Mouse (Mus musculus) forebrain, postnatal 0 days (tissue): ENCODE results near the gene Fam214b. TPM values are rescaled to one million over a fixed set of nuclear protein-coding genes. Genes with fewer than 3 reads are reported as not detected.

Experiments
- ATAC-seq: fragments of 200-750 bp; cut with Nextera tagmentation; 2 replicates; pipeline ENCODE4 v1.8.0; 2017; ENCODE audit warnings: mild to moderate bottlenecking, moderate library complexity
- DNase-seq: peaks from one replicate; pipeline ENCODE4 v3.0.0-alpha.2; 2015
- H3K27ac ChIP-seq: fragments of 300-500 bp; sonication (generic); 2 replicates; pipeline ENCODE4 v1.5.1; 2014; ENCODE audit warnings: low read depth, mild to moderate bottlenecking, antibody characterized with exemption, low read length, moderate library complexity, mixed read lengths
- H3K27me3 ChIP-seq: fragments of 300-500 bp; sonication (generic); 2 replicates; pipeline ENCODE4 v1.6.1; 2014; ENCODE audit warnings: mild to moderate bottlenecking, low read length, mixed read lengths; ENCODE audit not compliant: insufficient read depth
- H3K36me3 ChIP-seq: fragments of 300-500 bp; sonication (generic); 2 replicates; pipeline ENCODE4 v1.6.1; 2014; ENCODE audit warnings: mild to moderate bottlenecking, moderate library complexity; ENCODE audit not compliant: insufficient read depth
- H3K4me1 ChIP-seq: fragments of 300-500 bp; sonication (generic); 2 replicates; pipeline ENCODE4 v1.6.1; 2014; ENCODE audit warnings: antibody characterized with exemption; ENCODE audit not compliant: insufficient read depth
- H3K4me2 ChIP-seq: fragments of 300-500 bp; sonication (generic); 2 replicates; pipeline ENCODE4 v1.6.1; 2014; ENCODE audit warnings: low read depth, mild to moderate bottlenecking, moderate library complexity
- H3K4me3 ChIP-seq: fragments of 300-500 bp; sonication (generic); 2 replicates; pipeline ENCODE4 v1.5.1; 2014; ENCODE audit warnings: low read depth, low read length, mixed read lengths
- H3K9ac ChIP-seq: fragments of 300-500 bp; sonication (generic); 2 replicates; pipeline ENCODE4 v1.6.1; 2014; ENCODE audit warnings: mild to moderate bottlenecking
- H3K9me3 ChIP-seq: fragments of 300-500 bp; sonication (generic); 2 replicates; pipeline ENCODE4 v1.6.1; 2016; ENCODE audit warnings: low read length
- CTCF ChIP-seq: sonication (generic); IDR thresholded peaks from 2 replicates; pipeline ENCODE4 v1.5.1; 2016; ENCODE audit warnings: antibody characterized with exemption, control low read depth, low read depth
- WGBS: fragments of 180-500 bp; shearing (Covaris S2); extraction: QIAGEN DNeasy Blood & Tissue Kit; methylation state at CpG from one replicate; pipeline ENCODE4 v1.1.7; 2014; 5-methylcytosine and 5-hydroxymethylcytosine counted together
- polyA plus RNA-seq: library from polyadenylated mRNA; unstranded; fragments of >200 nt; fragmentation: Nextera tagmentation; extraction: Ambion mirVana; gene quantifications from 2 replicates; pipeline ENCODE4 v1.2.1, GENCODE M21; 2015
- total RNA-seq: library from RNA; depleted of rRNA; stranded (reverse); fragments of >200 nt; gene quantifications from 2 replicates; pipeline ENCODE4 v1.2.3, GENCODE M21; 2014

Gene Fam214b
- total and polyA plus RNA-seq, 2 experiments from 2014 or later = 30.9 to 42.3 TPM

GRCm38 (mm10) chr4:43024673-43025072, 21.3 kb downstream of the Fam214b start:
- 83% methylated on average over 14 of the region's 14 CpGs for whole genome bisulfite sequencing
- H3K9me3 ChIP-seq = no peaks in the 10 kb centered on the region
- peak overlapping the region; percentile 39 for H3K4me3 ChIP-seq
- H3K27ac ChIP-seq = peak overlapping the region; percentile 83; the same call in 1 of the 2 replicates
- H3K4me2 ChIP-seq = peak overlapping the region; percentile 61
- peak overlapping the region; percentile 37 for H3K9ac ChIP-seq
- no peak for TF ChIP-seq CTCF
- H3K4me1 ChIP-seq = peaks cover 10% of the 10 kb centered on the region
- H3K27me3 ChIP-seq = no peaks in the 10 kb centered on the region
- ATAC-seq (no peak), DNase-seq (no peak)
- peaks cover 64% of the 10 kb centered on the region for H3K36me3 ChIP-seq

GRCm38 (mm10) chr4:43021341-43021740, 24.7 kb downstream of the Fam214b start:
- WGBS = 65% methylated on average over 17 of the region's 17 CpGs
- H3K9ac ChIP-seq = no peak overlapping the region
- H3K4me2 ChIP-seq = no peak overlapping the region
- no peaks in the 10 kb centered on the region for H3K27me3 ChIP-seq
- no peak overlapping the region for H3K27ac ChIP-seq
- ATAC-seq = no peak
- TF ChIP-seq CTCF = 0 out of 2 replicates have a peak, but pooled peaks have one; percentile 3
- peaks cover 10% of the 10 kb centered on the region for H3K4me1 ChIP-seq
- DNase-seq = no peak
- H3K4me3 ChIP-seq = no peak overlapping the region
- H3K9me3 ChIP-seq = no peaks in the 10 kb centered on the region
- peaks cover 61% of the 10 kb centered on the region for H3K36me3 ChIP-seq

- no peak for TF ChIP-seq CTCF
- DNase-seq = no peak
- H3K9ac ChIP-seq = no peak overlapping the region
- H3K36me3 ChIP-seq = peaks cover 61% of the 10 kb centered on the region
- peaks cover 10% of the 10 kb centered on the region for H3K4me1 ChIP-seq
- no peaks in the 10 kb centered on the region for H3K27me3 ChIP-seq
- H3K9me3 ChIP-seq = no peaks in the 10 kb centered on the region
- no peak overlapping the region for H3K27ac ChIP-seq
- no peak overlapping the region for H3K4me2 ChIP-seq
- H3K4me3 ChIP-seq = no peak overlapping the region
- no peak for ATAC-seq
- 87% methylated on average over 16 of the region's 16 CpGs for whole genome bisulfite sequencing
These were observed 25.1 kb downstream of the Fam214b start for GRCm38 (mm10) chr4:43020876-43021275.

GRCm38 (mm10) chr4:43019641-43020465, 26.2 kb downstream of the Fam214b start:
- Histone ChIP-seq H3K4me2 (no peak overlapping the region), H3K9ac (no peak overlapping the region), H3K27ac (no peak overlapping the region), H3K27me3 (no peaks in the 10 kb centered on the region), H3K4me3 (no peak overlapping the region), H3K36me3 (peaks cover 65% of the 10 kb centered on the region), H3K4me1 (peaks cover 8% of the 10 kb centered on the region), H3K9me3 (no peaks in the 10 kb centered on the region)
- ATAC-seq = no peak
- WGBS = 91% methylated on average over 23 of the region's 23 CpGs
- DNase-seq = no peak
- no peak for TF ChIP-seq CTCF

GRCm38 (mm10) chr4:43019176-43019575, 26.8 kb downstream of the Fam214b start:
- no peaks in the 10 kb centered on the region for H3K27me3 ChIP-seq
- H3K4me3 ChIP-seq = no peak overlapping the region
- peaks cover 65% of the 10 kb centered on the region for H3K36me3 ChIP-seq
- DNase-seq (no peak), ATAC-seq (no peak)
- 0 out of 2 replicates have a peak, but pooled peaks cover 2% of the 10 kb centered on the region for H3K4me1 ChIP-seq
- no peaks in the 10 kb centered on the region for H3K9me3 ChIP-seq
- no peak overlapping the region for H3K4me2 ChIP-seq
- 91% methylated on average over 10 of the region's 10 CpGs for WGBS
- H3K27ac ChIP-seq = no peak overlapping the region
- TF ChIP-seq CTCF = no peak
- H3K9ac ChIP-seq = no peak overlapping the region

GRCm38 (mm10) chr4:43018156-43018555, 27.9 kb downstream of the Fam214b start:
- H3K36me3 ChIP-seq = peaks cover 59% of the 10 kb centered on the region
- H3K4me2 ChIP-seq = no peak overlapping the region
- H3K27ac ChIP-seq = no peak overlapping the region
- H3K9ac ChIP-seq = no peak overlapping the region
- H3K9me3 ChIP-seq = no peaks in the 10 kb centered on the region
- ATAC-seq = no peak
- WGBS = 93% methylated on average over 4 of the region's 4 CpGs
- no peak overlapping the region for H3K4me3 ChIP-seq
- TF ChIP-seq CTCF = no peak
- DNase-seq = no peak
- no peaks in the 10 kb centered on the region for H3K4me1 ChIP-seq
- no peaks in the 10 kb centered on the region for H3K27me3 ChIP-seq

- no peak for DNase-seq
- ATAC-seq = no peak
- Histone ChIP-seq H3K36me3 (peaks cover 4% of the 10 kb centered on the region), H3K27me3 (no peaks in the 10 kb centered on the region), H3K4me1 (peaks cover 8% of the 10 kb centered on the region; the same call in 1 of the 2 replicates), H3K4me3 (no peak overlapping the region), H3K27ac (no peak overlapping the region), H3K4me2 (no peak overlapping the region), H3K9ac (no peak overlapping the region), H3K9me3 (no peaks in the 10 kb centered on the region)
- no peak for TF ChIP-seq CTCF
- WGBS = 98% methylated on average over 1 of the region's 1 CpGs
These were observed 33.9 kb downstream of the Fam214b start for GRCm38 (mm10) chr4:43012091-43012490.
